Mouse (Mus musculus) adipocyte (in vitro differentiated cells): ENCODE results near the gene Rpusd2.
"Not testable (repeated sequence)": the region's sequence is repeated elsewhere in the genome, so short reads cannot be mapped to it uniquely, and the experiment has no call there.

Experiments used
- DNase-seq: peaks from one replicate; pipeline ENCODE4 v3.0.0-alpha.2; 2016; ENCODE audit warnings: low spot score

The Rpusd2 gene

GRCm38 (mm10) chr2:119034656-119035396 is at the start of gene Rpusd2:
Gene Rpusd2, plus strand, starts transcription at chr2:119034790.
- DNase-seq: peak; percentile 96

GRCm38 (mm10) chr2:118995490-118995889 is 39.1 kb upstream of the Rpusd2 start:
- no peak for DNase-seq

- DNase-seq: no peak
These were observed 38.4 kb upstream of the Rpusd2 start for GRCm38 (mm10) chr2:118995919-118996797.

- no peak for DNase-seq
These were observed 37.8 kb upstream of the Rpusd2 start for GRCm38 (mm10) chr2:118996798-118997105.

- no peak for DNase-seq
These were observed 36.3 kb upstream of the Rpusd2 start for GRCm38 (mm10) chr2:118998115-118998866.

GRCm38 (mm10) chr2:118999025-118999639 is 35.5 kb upstream of the Rpusd2 start:
- DNase-seq: no peak

- DNase-seq: no peak
These were observed 27.7 kb upstream of the Rpusd2 start for GRCm38 (mm10) chr2:119006886-119007285.

- DNase-seq: no peak
These were observed 25.2 kb upstream of the Rpusd2 start for GRCm38 (mm10) chr2:119009376-119009775.

- DNase-seq: no peak
These were observed 19.6 kb upstream of the Rpusd2 start for GRCm38 (mm10) chr2:119014989-119015388.

GRCm38 (mm10) chr2:119015604-119016180 is 18.9 kb upstream of the Rpusd2 start:
- DNase-seq: no peak

- not testable (repeated sequence) for DNase-seq
These were observed 18.3 kb upstream of the Rpusd2 start for GRCm38 (mm10) chr2:119016312-119016711.

GRCm38 (mm10) chr2:119017647-119018046 is 16.9 kb upstream of the Rpusd2 start:
- DNase-seq: no peak

GRCm38 (mm10) chr2:119018391-119019122 is 16.0 kb upstream of the Rpusd2 start:
- no peak for DNase-seq

- no peak for DNase-seq
These were observed 15.5 kb upstream of the Rpusd2 start for GRCm38 (mm10) chr2:119019131-119019530.

- no peak for DNase-seq
These were observed 15.1 kb upstream of the Rpusd2 start for GRCm38 (mm10) chr2:119019538-119019937.

- DNase-seq: no peak
These were observed 11.4 kb upstream of the Rpusd2 start for GRCm38 (mm10) chr2:119023154-119023660.

- no peak for DNase-seq
These were observed 9.9 kb upstream of the Rpusd2 start for GRCm38 (mm10) chr2:119024536-119025238.

GRCm38 (mm10) chr2:119025239-119025616 is 9.4 kb upstream of the Rpusd2 start:
- DNase-seq: no peak

- no peak for DNase-seq
These were observed 7.6 kb upstream of the Rpusd2 start for GRCm38 (mm10) chr2:119026951-119027350.

GRCm38 (mm10) chr2:119028941-119029551 is 5.5 kb upstream of the Rpusd2 start, which contains the start of gene Ccdc32:
Gene Ccdc32, minus strand, starts transcription at chr2:119029393.
- peak; percentile 95 for DNase-seq
